Mouse (Mus musculus) neutrophil, adult 59 days (primary cell): ENCODE results near the gene Pcyox1. TPM values are rescaled to one million over a fixed set of nuclear protein-coding genes. Genes with fewer than 3 reads are reported as not detected.

Source experiments
- total RNA-seq, 2 experiments: library from RNA; stranded (reverse); gene quantifications; 1 replicate in 1 of 2; 2 replicates in 1 of 2; pipeline ENCODE4 v1.2.4; 2023

Pcyox1 gene
- total RNA-seq, result 10 to 100 TPM; 41.1 to 44.8 TPM

GRCm38 (mm10) chr6:86396581-86397256 is at the start of gene Pcyox1:
Pcyox1 (minus strand) TSS chr6:86397154.

GRCm38 (mm10) chr6:86438272-86439118 is 41.5 kb upstream of the Pcyox1 start, which contains the start of gene C87436:
C87436 (plus strand) TSS chr6:86438374.

GRCm38 (mm10) chr6:86426358-86426757 is 29.4 kb upstream of the Pcyox1 start, which contains the start of gene Gm44790:
Gm44790 (plus strand) TSS chr6:86426658.

GRCm38 (mm10) chr6:86404100-86404861 is 7.3 kb upstream of the Pcyox1 start, which contains the start of gene Tia1:
Tia1 (plus strand) TSS chr6:86404219.

GRCm38 (mm10) chr6:86370764-86371339 is 26.1 kb downstream of the Pcyox1 start, which contains the start of gene Snrpg:
Snrpg (plus strand) TSS chr6:86371304.

GRCm38 (mm10) chr6:86365371-86366124 is 31.4 kb downstream of the Pcyox1 start, which contains the start of gene Fam136a:
Fam136a (plus strand) TSS chr6:86365646.

Other genes starting within 250 kb of the Pcyox1 start
- gene Tgfa, start 201.9 kb downstream of the Pcyox1 start, total RNA-seq, result not detected
- 1 to 10 TPM; 3.7 to 4.6 TPM for gene Fam136a, start 31.5 kb downstream of the Pcyox1 start, total RNA-seq
- gene Snrpg, start 25.9 kb downstream of the Pcyox1 start, total RNA-seq, result 100 to 1,000 TPM; 107 to 132 TPM
- 10 to 100 TPM; 40.2 to 55.5 TPM for gene Tia1, start 7.1 kb upstream of the Pcyox1 start, total RNA-seq
- 1 to 10 TPM in 1 of 2 experiments, not detected in 1; 1.7 TPM for gene Gm44790, start 29.5 kb upstream of the Pcyox1 start, total RNA-seq
- gene C87436, start 41.2 kb upstream of the Pcyox1 start, total RNA-seq, result 10 to 100 TPM; 18.1 to 18.9 TPM
- gene Pcbp1, start 129.2 kb upstream of the Pcyox1 start, total RNA-seq, result 100 to 1,000 TPM; 172 to 185 TPM
- gene Asprv1, start 231.0 kb upstream of the Pcyox1 start, total RNA-seq, result 100 to 1,000 TPM; 107 to 137 TPM